Mouse (Mus musculus) CH12.LX (cell line): ENCODE results near the gene Trir. TPM values are rescaled to one million over a fixed set of nuclear protein-coding genes. Genes with fewer than 3 reads are reported as not detected.

Experiments
- DNase-seq: peaks from one replicate; pipeline ENCODE4 v3.0.0-alpha.2; 2013; ENCODE audit errors: extremely low read depth
- H3K27ac ChIP-seq: 2 replicates; pipeline ENCODE4 v1.5.1; 2012; ENCODE audit warnings: low read depth, mild to moderate bottlenecking, control low read depth, moderate library complexity; ENCODE audit not compliant: insufficient read depth
- H3K27me3 ChIP-seq: replicated peaks from 2 replicates; pipeline ENCODE3; 2012; ENCODE audit warnings: inconsistent platforms
- H3K36me3 ChIP-seq, 2 experiments: replicated peaks in 1 of 2; 2 replicates each; pipeline versions ENCODE3 to v1.6.1; 2012; ENCODE audit warnings: inconsistent platforms in 1 of 2, low read length in 1 of 2, mild to moderate bottlenecking in 1 of 2, mixed read lengths in 1 of 2, moderate library complexity in 1 of 2; ENCODE audit not compliant: control insufficient read depth in 1 of 2, insufficient read depth in 1 of 2
- H3K4me1 ChIP-seq, 2 experiments: 2 replicates each; pipeline ENCODE4 v1.6.1; 2012; ENCODE audit warnings: inconsistent platforms in 1 of 2, moderate library complexity in 1 of 2; ENCODE audit not compliant: insufficient read depth in 2 of 2, control insufficient read depth in 1 of 2
- H3K4me2 ChIP-seq: 2 replicates; pipeline ENCODE4 v1.6.1; 2012; ENCODE audit warnings: low read depth, mild to moderate bottlenecking, control low read depth; ENCODE audit not compliant: poor library complexity, insufficient read depth, severe bottlenecking
- H3K4me3 ChIP-seq, 3 experiments: fragments of 150-350 bp in 1 of 3; sonication (generic) in 1 of 3; replicated peaks in 1 of 3; 2 replicates each; pipeline versions ENCODE3 to v1.5.1; 2011 to 2012; ENCODE audit warnings: low read depth in 2 of 3, low read length in 2 of 3, mild to moderate bottlenecking in 2 of 3, moderate library complexity in 2 of 3, control low read depth in 1 of 3, improper control_type of control experiment in 1 of 3, inconsistent platforms in 1 of 3, mixed read lengths in 1 of 3; ENCODE audit not compliant: poor library complexity in 1 of 3
- H3K79me2 ChIP-seq: replicated peaks from 2 replicates; pipeline ENCODE4 v1.6.1; 2012; ENCODE audit warnings: mild to moderate bottlenecking, moderate library complexity; ENCODE audit not compliant: control insufficient read depth, poor library complexity, insufficient read depth, severe bottlenecking; ENCODE audit errors: extremely low read depth
- H3K9ac ChIP-seq: 2 replicates; pipeline ENCODE4 v1.6.1; 2012; ENCODE audit warnings: low read depth, mild to moderate bottlenecking, control low read depth, moderate library complexity; ENCODE audit not compliant: insufficient read depth
- H3K9me3 ChIP-seq: replicated peaks from 2 replicates; pipeline ENCODE3; 2012; ENCODE audit warnings: low read length, inconsistent platforms, mixed read lengths
- CHD1 ChIP-seq: IDR thresholded peaks from 2 replicates; pipeline ENCODE4 v1.6.1; 2012; ENCODE audit warnings: low read depth, low read length, improper control_type of control experiment, inconsistent platforms
- CHD2 ChIP-seq: IDR thresholded peaks from 2 replicates; pipeline ENCODE4 v1.6.1; 2011; ENCODE audit warnings: low read length, improper control_type of control experiment
- E2F4 ChIP-seq: IDR thresholded peaks from 2 replicates; pipeline ENCODE4 v1.6.1; 2011; ENCODE audit warnings: low read depth, low read length, improper control_type of control experiment; ENCODE audit not compliant: insufficient replicate concordance
- ETS1 ChIP-seq: conservative IDR thresholded peaks from 2 replicates; pipeline ENCODE4 v1.6.1; 2012; ENCODE audit warnings: low read depth, mild to moderate bottlenecking, inconsistent platforms, low read length, improper control_type of control experiment, moderate library complexity
- GABPA ChIP-seq: IDR thresholded peaks from 2 replicates; pipeline ENCODE4 v1.6.1; 2012; ENCODE audit warnings: low read depth, low read length, improper control_type of control experiment, inconsistent platforms; ENCODE audit not compliant: insufficient replicate concordance
- JUN ChIP-seq: IDR thresholded peaks from 2 replicates; pipeline ENCODE4 v1.6.1; 2011; ENCODE audit warnings: low read depth, mild to moderate bottlenecking, low read length, improper control_type of control experiment, moderate library complexity; ENCODE audit not compliant: insufficient read depth
- JUND ChIP-seq: conservative IDR thresholded peaks from 2 replicates; pipeline ENCODE4 v1.6.1; 2011; ENCODE audit warnings: low read depth, low read length, improper control_type of control experiment
- MAX ChIP-seq: IDR thresholded peaks from 2 replicates; pipeline ENCODE4 v1.6.1; 2011; ENCODE audit warnings: low read length, improper control_type of control experiment
- MAZ ChIP-seq: IDR thresholded peaks from 2 replicates; pipeline ENCODE4 v1.6.1; 2012; ENCODE audit warnings: low read depth, mild to moderate bottlenecking, inconsistent platforms, low read length, improper control_type of control experiment, moderate library complexity
- MYC ChIP-seq: IDR thresholded peaks from 2 replicates; pipeline ENCODE4 v1.6.1; 2011; ENCODE audit warnings: low read depth, mild to moderate bottlenecking, improper control_type of control experiment, low read length
- NELFE ChIP-seq: IDR thresholded peaks from 2 replicates; pipeline ENCODE4 v1.6.1; 2011; ENCODE audit warnings: low read depth, low read length, improper control_type of control experiment
- NRF1 ChIP-seq: IDR thresholded peaks from 2 replicates; pipeline ENCODE4 v1.6.1; 2014; ENCODE audit warnings: low read depth, mild to moderate bottlenecking, inconsistent platforms, low read length, improper control_type of control experiment, moderate library complexity
- POLR2AphosphoS2 ChIP-seq: IDR thresholded peaks from 2 replicates; pipeline ENCODE4 v1.6.1; 2011; ENCODE audit warnings: low read depth, low read length, improper control_type of control experiment
- SIN3A ChIP-seq: IDR thresholded peaks from 2 replicates; pipeline ENCODE4 v1.6.1; 2012; ENCODE audit warnings: low read length, improper control_type of control experiment, inconsistent platforms
- SMC3 ChIP-seq: IDR thresholded peaks from 2 replicates; pipeline ENCODE4 v1.6.1; 2011; ENCODE audit warnings: low read depth, low read length, improper control_type of control experiment
- TBP ChIP-seq: conservative IDR thresholded peaks from 2 replicates; pipeline ENCODE4 v1.6.1; 2011; ENCODE audit warnings: low read depth, low read length, improper control_type of control experiment
- TCF12 ChIP-seq: IDR thresholded peaks from 2 replicates; pipeline ENCODE4 v1.6.1; 2014; ENCODE audit warnings: low read depth, mild to moderate bottlenecking, inconsistent platforms, low read length, improper control_type of control experiment
- UBTF ChIP-seq: IDR thresholded peaks from 2 replicates; pipeline ENCODE4 v1.6.1; 2012; ENCODE audit warnings: low read depth, mild to moderate bottlenecking, inconsistent platforms, low read length, improper control_type of control experiment, moderate library complexity
- ZC3H11A ChIP-seq: IDR thresholded peaks from 2 replicates; pipeline ENCODE4 v1.6.1; 2012; ENCODE audit warnings: low read depth, mild to moderate bottlenecking, inconsistent platforms, low read length, improper control_type of control experiment
- ZMIZ1 ChIP-seq: IDR thresholded peaks from 2 replicates; pipeline ENCODE4 v1.6.1; 2012; ENCODE audit warnings: low read depth, mild to moderate bottlenecking, inconsistent platforms, low read length, improper control_type of control experiment
- dilution Hi-C: fragments of 300-500 bp; cut with MboI; formaldehyde crosslinking; loops from 2 replicates; pipeline ENCODE4 v1.14.3; 2020; ENCODE audit warnings: low sequenced_read_pairs; ENCODE audit not compliant: extremely low pct_unique_long_range_greater_than_20kb, extremely low pct_ligation_motif_present
- in situ Hi-C: fragments of 300-500 bp; cut with MboI; formaldehyde crosslinking; loops from 3 replicates; pipeline ENCODE4 v1.14.3; 2019; ENCODE audit warnings: low sequenced_read_pairs, low pct_ligation_motif_present, low pct_unique_long_range_greater_than_20kb, mixed read lengths
- polyA plus RNA-seq: library from polyadenylated mRNA; unstranded; fragments of >175 nt; gene quantifications from 2 replicates; pipeline ENCODE4 v1.2.1, GENCODE M21; 2012; ENCODE audit warnings: low read depth; ENCODE audit not compliant: insufficient read length
- total RNA-seq, 2 experiments: library from RNA; depleted of rRNA; stranded (reverse); fragments of 300-350 nt in 1 of 2; fragments of >200 nt in 1 of 2; gene quantifications; 2 replicates each; pipeline ENCODE4 v1.2.3; 2012 to 2014

Gene Trir
- total and polyA plus RNA-seq, 3 experiments = 151 to 209 (median 185) TPM

DNA sequence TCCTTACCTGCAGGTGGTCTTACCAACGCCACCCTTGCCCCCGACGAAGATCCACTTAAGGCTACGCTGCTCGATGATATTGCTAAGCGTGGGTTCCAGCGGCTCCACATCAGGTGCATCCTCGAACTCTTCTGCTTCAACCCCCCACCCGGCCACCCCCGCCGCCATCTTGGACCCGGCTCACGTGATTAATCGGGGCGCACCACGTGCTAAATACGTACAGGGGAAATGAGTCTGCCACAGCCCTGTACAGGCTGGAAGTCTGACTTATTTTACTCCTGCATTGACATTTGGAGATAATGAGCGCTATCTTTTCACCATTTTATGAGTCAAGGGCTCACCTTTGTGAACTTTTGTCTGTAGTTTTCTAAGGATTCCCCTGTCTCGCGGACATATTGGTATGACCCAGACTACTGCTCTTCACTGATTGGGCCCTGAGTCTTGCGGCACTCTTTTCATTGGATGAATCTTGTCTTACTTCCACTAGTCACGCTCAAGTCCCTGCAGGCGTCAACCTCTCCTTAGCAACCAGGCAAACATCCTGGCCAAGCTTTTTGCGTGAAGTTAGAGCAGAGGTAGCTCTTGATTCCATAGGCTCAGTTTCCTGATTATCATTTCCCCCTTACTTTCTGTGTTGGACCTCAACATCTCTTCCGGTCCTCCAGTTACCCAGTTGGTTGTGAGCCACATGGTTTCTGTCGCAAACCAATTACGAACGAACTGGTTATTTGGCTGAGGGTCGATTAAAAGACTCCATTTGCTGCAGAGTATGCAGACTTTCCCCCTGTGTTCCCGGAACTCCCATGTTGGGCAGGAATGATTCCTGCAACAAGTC is 1.3 kb upstream of the Trir start, which contains the start of gene Asna1 (continued):
- peak; percentile 97 for TF ChIP-seq SIN3A
- TF ChIP-seq ZC3H11A = no peak
- TF ChIP-seq ETS1 = 0 out of 2 replicates have a peak, but pooled peaks have one; percentile 20
- TF ChIP-seq NELFE = peak; percentile 71
- TF ChIP-seq MAZ = no peak
- peak; percentile 93 for TF ChIP-seq MAX
- 0 out of 2 replicates have a peak, but pooled peaks have one; percentile 42 for TF ChIP-seq NRF1
- TF ChIP-seq ZMIZ1 = no peak
- peak; percentile 57; the same call in 1 of the 2 replicates for TF ChIP-seq CHD2
- TF ChIP-seq MYC = peak; percentile 82
- peak; percentile 52 for TF ChIP-seq TCF12
- no peak for TF ChIP-seq POLR2AphosphoS2
- no peak for TF ChIP-seq JUN
- TF ChIP-seq JUND = no peak
- TF ChIP-seq UBTF = no peak
- no peak for TF ChIP-seq E2F4
- peak; percentile 100 for TF ChIP-seq CHD1
- peak; percentile 86 for TF ChIP-seq TBP

DNA sequence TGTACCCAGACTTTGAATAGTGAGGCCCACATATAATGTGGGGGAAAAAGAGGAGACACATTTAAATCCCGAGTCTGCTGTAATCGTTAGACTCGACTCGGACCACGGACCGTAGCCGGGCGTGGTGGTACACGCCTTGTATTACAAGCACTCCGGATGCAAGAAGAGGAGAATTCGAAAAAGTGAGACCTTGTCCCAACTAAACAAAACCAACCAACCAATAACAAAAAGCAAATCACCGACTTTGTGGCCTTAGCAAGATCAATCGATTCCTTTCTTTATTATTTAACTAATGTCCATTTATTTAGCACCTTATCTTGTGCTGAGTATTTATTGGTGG is 863 bp downstream of the Trir start:
- Histone ChIP-seq H3K79me2 (peaks cover 46% of the 10 kb centered on the region), H3K4me3 (peak overlapping the region; percentile 78 to 94 (median 85)), H3K9me3 (no peaks in the 10 kb centered on the region), H3K27ac (no peak overlapping the region), H3K27me3 (no peaks in the 10 kb centered on the region), H3K36me3 (peaks cover 45 to 54% of the 10 kb centered on the region in 2 experiments), H3K4me1 (peaks cover 10 to 48% of the 10 kb centered on the region in 2 experiments), H3K9ac (peak overlapping the region; percentile 100), H3K4me2 (peak overlapping the region; percentile 95; the same call in 1 of the 2 replicates)
- no peak for DNase-seq
- dilution Hi-C loops = no loop called here
- in situ Hi-C loops = loop anchor here (5.0 kb wide), 1 partner anchor 35 kb away; the partner anchor contains the start of gene Hook2
- no peak for TF ChIP-seq SMC3
- TF ChIP-seq GABPA = no peak
